Mouse (Mus musculus) gastrocnemius, postnatal 36 days (tissue): ENCODE measurements around the gene Nr6a1. TPM values are rescaled to one million over a fixed set of nuclear protein-coding genes. Genes with fewer than 3 reads are reported as not detected.
A peak's percentile ranks its signal among the peaks of the same experiment; 100 is the strongest.

Experiments used
- DNase-seq, 2 experiments: peaks; one replicate each; pipeline ENCODE4 v3.0.0; 2022
- intact Hi-C: fragments of 180-260 bp; cut with DNase I; formaldehyde crosslinking; loops from one replicate; pipeline ENCODE4 v1.15.1; 2025
- total RNA-seq, 2 experiments: library from RNA; stranded (reverse); gene quantifications; 2 replicates each; pipeline ENCODE4 v1.2.3; 2021

The Nr6a1 gene
- total RNA-seq, 2 experiments from 2014 or later = 3.3 to 5.2 TPM

GRCm38 (mm10) chr2:38904290-38904689 is 23.2 kb downstream of the Nr6a1 start:
- intact Hi-C loops = no loop called here
- no peak for DNase-seq

- DNase-seq = no peak
- intact Hi-C loops = no loop called here
Measured at GRCm38 (mm10) chr2:38902866-38903265, 24.6 kb downstream of the Nr6a1 start.

GRCm38 (mm10) chr2:38880907-38881672 is 46.4 kb downstream of the Nr6a1 start:
- intact Hi-C loops = no loop called here
- DNase-seq = no peak

- intact Hi-C loops = no loop called here
- DNase-seq = no peak
Measured at GRCm38 (mm10) chr2:38874544-38875108, 52.9 kb downstream of the Nr6a1 start.

- no peak for DNase-seq
- intact Hi-C loops = no loop called here
Measured at GRCm38 (mm10) chr2:38872730-38873129, 54.8 kb downstream of the Nr6a1 start.

GRCm38 (mm10) chr2:38866711-38867110 is 60.8 kb downstream of the Nr6a1 start:
- no peak for DNase-seq
- intact Hi-C loops = no loop called here

GRCm38 (mm10) chr2:38864011-38864410 is 63.5 kb downstream of the Nr6a1 start:
- intact Hi-C loops = no loop called here
- DNase-seq = no peak

- intact Hi-C loops = no loop called here
- no peak for DNase-seq
Measured at GRCm38 (mm10) chr2:38851797-38852196, 75.7 kb downstream of the Nr6a1 start.

- intact Hi-C loops = no loop called here
- no peak for DNase-seq
Measured at GRCm38 (mm10) chr2:38846319-38846718, 81.2 kb downstream of the Nr6a1 start.

GRCm38 (mm10) chr2:38835489-38835888 is 92.0 kb downstream of the Nr6a1 start:
- intact Hi-C loops = no loop called here
- no peak for DNase-seq

GRCm38 (mm10) chr2:38831976-38832375 is 95.5 kb downstream of the Nr6a1 start:
- no peak for DNase-seq
- intact Hi-C loops = no loop called here

GRCm38 (mm10) chr2:38829521-38829920 is 98.0 kb downstream of the Nr6a1 start:
- intact Hi-C loops = no loop called here
- DNase-seq = no peak

- DNase-seq = no peak
- intact Hi-C loops = no loop called here
Measured at GRCm38 (mm10) chr2:38827801-38828306, 99.6 kb downstream of the Nr6a1 start.

GRCm38 (mm10) chr2:38826189-38826588 is 101.3 kb downstream of the Nr6a1 start:
- no peak for DNase-seq
- intact Hi-C loops = no loop called here

- no peak for DNase-seq
- intact Hi-C loops = no loop called here
Measured at GRCm38 (mm10) chr2:38824791-38825768, 102.4 kb downstream of the Nr6a1 start.

- intact Hi-C loops = no loop called here
Measured at GRCm38 (mm10) chr2:38823912-38824583, 103.4 kb downstream of the Nr6a1 start.

GRCm38 (mm10) chr2:38823406-38823805 is 104.1 kb downstream of the Nr6a1 start:
- no peak for DNase-seq
- intact Hi-C loops = no loop called here

More at GRCm38 (mm10) chr2:38823912-38824583, 103.4 kb downstream of the Nr6a1 start:
- DNase-seq = peak; percentile 33 to 34

- DNase-seq = peak; percentile 30 to 40
- intact Hi-C loops = no loop called here
Measured at GRCm38 (mm10) chr2:38822995-38823394, 104.5 kb downstream of the Nr6a1 start.

- no peak for DNase-seq
- intact Hi-C loops = no loop called here
Measured at GRCm38 (mm10) chr2:38817487-38817886, 110.0 kb downstream of the Nr6a1 start.

- peak; percentile 43 to 57 for DNase-seq
- intact Hi-C loops = loop anchor here (2.0 to 10.0 kb wide), 2 partner anchors 66 to 198 kb away; partner anchors contain the start of gene Wdr38
Measured at GRCm38 (mm10) chr2:38797087-38797624, 130.3 kb downstream of the Nr6a1 start.
